Mouse (Mus musculus) retina, embryonic 14.5 days (tissue): ENCODE measurements around the gene Cep128.

Experiments
- DNase-seq: peaks from one replicate; pipeline ENCODE4 v3.0.0-alpha.2; 2015; ENCODE audit warnings: low spot score

Cep128 gene

GRCm38 (mm10) chr12:91176808-91177526 lies 207.2 kb downstream of the Cep128 start:
- DNase-seq = no peak

- DNase-seq = no peak
Measured at GRCm38 (mm10) chr12:91171613-91172012, 212.6 kb downstream of the Cep128 start.

GRCm38 (mm10) chr12:91161015-91161730 lies 223.0 kb downstream of the Cep128 start:
- DNase-seq = no peak

GRCm38 (mm10) chr12:91158481-91158880 lies 225.7 kb downstream of the Cep128 start:
- no peak for DNase-seq

- DNase-seq = no peak
Measured at GRCm38 (mm10) chr12:91154052-91154451, 230.2 kb downstream of the Cep128 start.

- no peak for DNase-seq
Measured at GRCm38 (mm10) chr12:91149152-91149551, 235.1 kb downstream of the Cep128 start.

GRCm38 (mm10) chr12:91134740-91135517 lies 249.3 kb downstream of the Cep128 start:
- DNase-seq = peak; percentile 39

- DNase-seq = no peak
Measured at GRCm38 (mm10) chr12:91115054-91115453, 269.2 kb downstream of the Cep128 start.

GRCm38 (mm10) chr12:91103316-91103715 lies 280.9 kb downstream of the Cep128 start:
- no peak for DNase-seq

- DNase-seq = peak; percentile 29
Measured at GRCm38 (mm10) chr12:91097869-91098268, 286.3 kb downstream of the Cep128 start.

- no peak for DNase-seq
Measured at GRCm38 (mm10) chr12:91096197-91096596, 288.0 kb downstream of the Cep128 start.

- no peak for DNase-seq
Measured at GRCm38 (mm10) chr12:91088271-91088670, 295.9 kb downstream of the Cep128 start.

GRCm38 (mm10) chr12:91085967-91086366 lies 298.2 kb downstream of the Cep128 start:
- no peak for DNase-seq

GRCm38 (mm10) chr12:91075600-91075999 lies 308.6 kb downstream of the Cep128 start:
- DNase-seq = no peak

GRCm38 (mm10) chr12:91070551-91071045 lies 313.6 kb downstream of the Cep128 start:
- DNase-seq = no peak

- no peak for DNase-seq
Measured at GRCm38 (mm10) chr12:91067083-91067441, 317.1 kb downstream of the Cep128 start.

- no peak for DNase-seq
Measured at GRCm38 (mm10) chr12:91066286-91067082, 317.7 kb downstream of the Cep128 start.

GRCm38 (mm10) chr12:91065423-91065822 lies 318.8 kb downstream of the Cep128 start:
- no peak for DNase-seq

- no peak for DNase-seq
Measured at GRCm38 (mm10) chr12:91064368-91064999, 319.7 kb downstream of the Cep128 start.

GRCm38 (mm10) chr12:91063337-91064015 lies 320.7 kb downstream of the Cep128 start:
- DNase-seq = no peak

GRCm38 (mm10) chr12:91062681-91063080 lies 321.5 kb downstream of the Cep128 start:
- DNase-seq = no peak
